Mouse (Mus musculus) small intestine, adult 2 months (tissue): Measurements from ENCODE around the gene St6gal1.

Source experiments
- CTCF ChIP-seq: fragments of 200-500 bp; IDR thresholded peaks from 2 replicates; pipeline ENCODE4 v1.5.1; 2012; ENCODE audit warnings: low read depth, mild to moderate bottlenecking, control low read depth, inconsistent platforms, low read length, moderate library complexity, mixed read lengths; ENCODE audit not compliant: insufficient replicate concordance, insufficient read length; ENCODE audit errors: extremely low read depth
- POLR2A ChIP-seq: fragments of 200-500 bp; IDR thresholded peaks from 2 replicates; pipeline ENCODE4 v1.6.1; 2012; ENCODE audit warnings: low read depth, mild to moderate bottlenecking, control low read depth, inconsistent platforms, low read length, moderate library complexity

DNA sequence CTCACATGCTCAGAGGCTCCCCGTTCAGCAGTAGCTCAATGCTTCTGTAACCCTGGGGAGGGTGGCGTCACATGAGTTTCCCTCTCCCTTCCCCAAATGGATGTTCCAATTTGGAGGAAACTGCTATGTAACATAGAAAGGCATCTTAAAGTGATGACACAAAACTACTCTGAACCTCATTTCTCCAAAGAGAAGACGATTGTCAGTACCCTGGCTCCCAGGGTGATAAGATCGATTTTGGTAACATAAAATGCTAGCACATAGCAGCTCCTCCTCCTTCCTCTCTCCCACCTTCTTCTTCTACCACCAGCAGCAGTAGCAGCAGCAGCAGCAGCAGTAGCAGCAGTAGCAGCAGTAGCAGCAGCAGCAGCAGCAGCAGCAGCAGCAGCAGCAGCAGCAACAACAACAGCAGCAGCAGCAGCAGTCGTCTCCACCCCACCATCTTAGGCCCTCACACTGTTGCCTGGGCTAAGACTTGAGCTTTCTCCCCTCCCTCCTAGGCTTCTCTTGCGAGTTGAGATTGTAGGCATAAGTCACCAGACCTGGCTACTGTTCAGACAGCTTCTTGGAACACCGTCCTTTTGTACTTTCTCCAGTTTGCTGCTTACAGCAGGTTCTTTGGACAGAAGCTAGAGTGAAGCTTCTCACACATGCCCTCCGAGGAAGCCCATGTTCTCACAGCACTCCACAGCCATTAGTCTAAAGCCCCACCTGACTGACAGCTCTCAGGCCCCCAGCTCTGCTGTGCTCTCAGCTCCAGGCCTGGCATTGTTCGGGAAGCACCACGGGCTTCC is 81.5 kb downstream of the St6gal1 start:
- no peak for TF ChIP-seq POLR2A
- TF ChIP-seq CTCF = no peak
